Mouse (Mus musculus): Measurements from ENCODE around the gene Nxpe5. TPM values are rescaled to one million over a fixed set of nuclear protein-coding genes. Genes with fewer than 3 reads are reported as not detected.

Gene Nxpe5
- polyA plus RNA-seq, 1 experiment, result 0.33 TPM

- no peak for TF ChIP-seq CTCF (conservative IDR thresholded peaks at IDR 0.05; ENCODE audit: insufficient read depth, insufficient read length, low read depth, low read length)
- TF ChIP-seq POLR2A (IDR thresholded peaks at IDR 0.05; ENCODE audit: low read depth, low read length), result no peak
- WGBS, result 94% methylated on average over 3 of the region's 3 CpGs
- H3K27me3 ChIP-seq (replicated peaks; ENCODE audit: control insufficient read depth, insufficient read depth, low read length), result no peaks in the 10 kb centered on the region
- no peak overlapping the region for H3K4me3 ChIP-seq (ENCODE audit: insufficient read depth, low read depth, low read length)
- no peaks in the 10 kb centered on the region; the same call in 1 of the 2 replicates for H3K4me1 ChIP-seq (ENCODE audit: control insufficient read depth, insufficient read depth, low read length)
- no peaks in the 10 kb centered on the region for H3K36me3 ChIP-seq (ENCODE audit: control insufficient read depth, insufficient read depth, low read length)
- DNase-seq, result no peak
- no peak overlapping the region for H3K27ac ChIP-seq (ENCODE audit: insufficient read depth, low read depth, low read length)
Observed at GRCm38 (mm10) chr5:138253061-138253460, 27.4 kb downstream of the Nxpe5 start.

DNA sequence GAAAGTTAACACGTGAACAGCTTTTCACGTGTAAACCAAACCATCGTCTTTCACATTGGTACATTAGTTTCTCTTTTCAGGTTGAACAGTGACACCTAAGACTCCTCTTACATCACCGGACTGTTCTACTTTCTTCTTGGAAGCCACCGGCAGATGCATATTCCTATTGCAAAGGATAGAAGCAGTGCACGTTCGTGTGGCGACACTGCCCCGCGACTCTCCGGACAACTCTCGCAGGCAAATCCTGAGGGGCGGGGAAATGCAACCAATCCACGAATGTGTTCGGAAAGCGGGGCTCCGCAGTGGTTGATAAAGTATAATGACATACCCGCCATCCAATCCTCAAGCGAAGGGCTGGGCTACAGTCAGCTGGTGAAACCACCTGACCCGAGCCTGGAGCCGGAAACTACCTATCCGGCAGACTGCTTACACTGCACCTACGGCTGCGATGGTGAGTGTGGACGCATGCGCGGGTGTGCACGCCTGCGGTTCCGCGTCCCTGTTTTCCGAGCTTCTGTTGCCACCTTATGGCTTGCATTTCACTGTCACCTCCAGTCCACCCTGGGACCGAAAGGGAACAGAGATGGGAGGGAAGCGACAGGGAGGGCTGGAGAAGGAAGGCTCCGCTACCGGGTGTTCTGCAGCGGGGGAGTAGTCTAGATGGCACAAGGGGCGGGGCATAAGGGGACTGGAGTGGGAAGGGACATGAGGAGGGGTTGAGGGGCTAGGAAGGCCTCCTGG, 29.8 kb downstream of the Nxpe5 start, which contains the start of gene Lamtor4:
TSS of gene Lamtor4 (plus strand) at position 130 of the 741 bp plus-strand sequence.
- WGBS, result under 1% methylated on average over 38 of the region's 38 CpGs
- no peaks in the 10 kb centered on the region for H3K36me3 ChIP-seq (ENCODE audit: control insufficient read depth, insufficient read depth, low read length)
- H3K27ac ChIP-seq (ENCODE audit: insufficient read depth, low read depth, low read length), result peak within 1 kb of the TSS; percentile 71

GRCm38 (mm10) chr5:138256094-138256467, 30.4 kb downstream of the Nxpe5 start:
- Histone ChIP-seq H3K4me3 (ENCODE audit: insufficient read depth, low read depth, low read length) (peak overlapping the region; percentile 79), H3K27me3 (replicated peaks; ENCODE audit: control insufficient read depth, insufficient read depth, low read length) (no peaks in the 10 kb centered on the region), H3K27ac (ENCODE audit: insufficient read depth, low read depth, low read length) (peak overlapping the region; percentile 71), H3K4me1 (ENCODE audit: control insufficient read depth, insufficient read depth, low read length) (no peaks in the 10 kb centered on the region; the same call in 1 of the 2 replicates), H3K36me3 (ENCODE audit: control insufficient read depth, insufficient read depth, low read length) (no peaks in the 10 kb centered on the region)
- WGBS, result 8% methylated on average over 7 of the region's 7 CpGs
- TF ChIP-seq POLR2A (IDR thresholded peaks at IDR 0.05; ENCODE audit: low read depth, low read length), result no peak
- no peak for TF ChIP-seq CTCF (conservative IDR thresholded peaks at IDR 0.05; ENCODE audit: insufficient read depth, insufficient read length, low read depth, low read length)
- DNase-seq, result no peak

More for the DNA sequence above, 29.8 kb downstream of the Nxpe5 start, which contains the start of gene Lamtor4:
- Histone ChIP-seq H3K4me1 (ENCODE audit: control insufficient read depth, insufficient read depth, low read length) (no peaks in the 10 kb centered on the region; the same call in 1 of the 2 replicates), H3K27me3 (replicated peaks; ENCODE audit: control insufficient read depth, insufficient read depth, low read length) (no peaks in the 10 kb centered on the region), H3K4me3 (ENCODE audit: insufficient read depth, low read depth, low read length) (peak within 1 kb of the TSS; percentile 79)
- DNase-seq, result peak; percentile 99
- TF ChIP-seq POLR2A (IDR thresholded peaks at IDR 0.05; ENCODE audit: low read depth, low read length) (peak; percentile 74), CTCF (conservative IDR thresholded peaks at IDR 0.05; ENCODE audit: insufficient read depth, insufficient read length, low read depth, low read length) (peak; percentile 48)

DNA sequence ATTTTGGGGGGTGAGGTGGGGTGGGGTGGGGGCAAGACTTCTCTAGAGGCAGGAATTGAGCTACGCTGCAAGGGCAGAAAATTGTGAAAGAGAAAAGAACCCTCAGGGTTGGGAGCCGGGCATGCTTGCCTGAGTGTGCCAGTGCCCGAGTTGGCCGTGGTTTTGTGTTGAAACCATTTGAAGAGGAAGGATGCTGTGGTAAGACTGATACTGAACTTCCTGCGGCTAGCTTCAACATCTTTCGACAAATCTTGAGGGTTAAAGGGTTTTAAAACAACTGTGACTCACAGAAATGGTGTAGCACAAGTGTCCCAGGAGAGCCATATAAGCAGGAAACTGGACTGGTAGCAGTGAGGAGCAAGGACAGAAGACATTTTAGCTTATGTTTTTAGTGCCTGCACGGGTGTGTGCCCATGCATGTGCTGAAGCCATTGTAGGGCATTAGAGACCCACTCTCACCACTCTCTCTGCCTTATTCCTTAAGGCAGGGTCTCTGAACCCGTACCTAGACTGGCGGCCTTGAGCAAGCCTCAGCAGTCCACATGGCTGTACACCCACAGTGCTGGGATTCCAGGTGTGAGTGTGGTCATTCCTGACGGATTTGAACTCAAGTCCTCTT, 31.4 kb downstream of the Nxpe5 start:
- Histone ChIP-seq H3K4me1 (ENCODE audit: control insufficient read depth, insufficient read depth, low read length) (no peaks in the 10 kb centered on the region; the same call in 1 of the 2 replicates), H3K27me3 (replicated peaks; ENCODE audit: control insufficient read depth, insufficient read depth, low read length) (no peaks in the 10 kb centered on the region), H3K27ac (ENCODE audit: insufficient read depth, low read depth, low read length) (no peak overlapping the region), H3K4me3 (ENCODE audit: insufficient read depth, low read depth, low read length) (no peak overlapping the region), H3K36me3 (ENCODE audit: control insufficient read depth, insufficient read depth, low read length) (no peaks in the 10 kb centered on the region)
- TF ChIP-seq POLR2A (IDR thresholded peaks at IDR 0.05; ENCODE audit: low read depth, low read length) (no peak), CTCF (conservative IDR thresholded peaks at IDR 0.05; ENCODE audit: insufficient read depth, insufficient read length, low read depth, low read length) (no peak)
- WGBS, result 86% methylated on average over 10 of the region's 10 CpGs
- DNase-seq, result no peak

DNA sequence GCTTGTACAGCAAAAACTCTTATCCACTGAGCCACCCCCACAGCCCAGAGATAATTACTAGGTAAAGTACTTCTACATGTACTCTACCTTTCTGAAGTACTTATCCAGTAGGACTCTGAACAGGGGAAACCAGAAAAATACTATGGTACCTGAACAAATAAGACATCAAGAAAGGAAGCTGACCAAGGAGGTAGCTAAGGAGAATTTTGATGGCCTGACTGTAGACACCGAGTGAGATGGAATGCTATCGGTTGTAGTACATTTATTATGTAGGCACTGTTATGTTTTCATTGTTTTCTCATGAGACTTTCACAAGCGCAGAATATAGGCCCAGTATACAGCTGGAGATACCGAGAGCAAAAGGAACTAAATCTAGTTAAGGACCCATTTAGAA, 31.9 kb downstream of the Nxpe5 start:
- Histone ChIP-seq H3K4me1 (ENCODE audit: control insufficient read depth, insufficient read depth, low read length) (no peaks in the 10 kb centered on the region; the same call in 1 of the 2 replicates), H3K36me3 (ENCODE audit: control insufficient read depth, insufficient read depth, low read length) (no peaks in the 10 kb centered on the region), H3K27ac (ENCODE audit: insufficient read depth, low read depth, low read length) (no peak overlapping the region), H3K4me3 (ENCODE audit: insufficient read depth, low read depth, low read length) (no peak overlapping the region), H3K27me3 (replicated peaks; ENCODE audit: control insufficient read depth, insufficient read depth, low read length) (no peaks in the 10 kb centered on the region)
- no peak for DNase-seq
- WGBS, result 94% methylated on average over 4 of the region's 4 CpGs
- no peak for TF ChIP-seq CTCF (conservative IDR thresholded peaks at IDR 0.05; ENCODE audit: insufficient read depth, insufficient read length, low read depth, low read length)
- no peak for TF ChIP-seq POLR2A (IDR thresholded peaks at IDR 0.05; ENCODE audit: low read depth, low read length)

GRCm38 (mm10) chr5:138258078-138258477, 32.4 kb downstream of the Nxpe5 start:
- peaks cover 3% of the 10 kb centered on the region; the same call in 1 of the 2 replicates for H3K4me1 ChIP-seq (ENCODE audit: control insufficient read depth, insufficient read depth, low read length)
- no peak overlapping the region for H3K27ac ChIP-seq (ENCODE audit: insufficient read depth, low read depth, low read length)
- no peak for DNase-seq
- WGBS, result 84% methylated on average over 3 of the region's 3 CpGs
- H3K27me3 ChIP-seq (replicated peaks; ENCODE audit: control insufficient read depth, insufficient read depth, low read length), result no peaks in the 10 kb centered on the region
- no peak overlapping the region for H3K4me3 ChIP-seq (ENCODE audit: insufficient read depth, low read depth, low read length)
- TF ChIP-seq POLR2A (IDR thresholded peaks at IDR 0.05; ENCODE audit: low read depth, low read length) (no peak), CTCF (conservative IDR thresholded peaks at IDR 0.05; ENCODE audit: insufficient read depth, insufficient read length, low read depth, low read length) (no peak)
- no peaks in the 10 kb centered on the region for H3K36me3 ChIP-seq (ENCODE audit: control insufficient read depth, insufficient read depth, low read length)

DNA sequence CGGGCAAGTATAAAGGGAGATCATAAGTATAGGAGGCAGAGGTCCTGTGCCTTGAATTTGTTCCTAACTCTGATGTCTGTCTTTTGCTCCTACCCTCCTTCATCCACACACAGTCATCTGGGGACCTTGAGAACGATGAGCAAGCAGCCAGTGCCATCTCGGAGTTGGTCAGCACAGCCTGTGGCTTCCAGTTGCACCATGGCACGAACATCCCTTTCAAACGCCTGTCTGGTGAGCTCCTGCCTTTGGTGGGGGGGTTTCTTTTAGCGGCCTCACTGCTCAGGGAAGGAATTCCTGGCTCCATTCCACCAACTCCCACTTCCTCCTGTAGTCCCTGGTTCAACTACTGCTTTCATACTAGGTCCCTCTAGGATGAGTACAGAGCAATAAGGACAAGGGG, 32.8 kb downstream of the Nxpe5 start:
- Histone ChIP-seq H3K27me3 (replicated peaks; ENCODE audit: control insufficient read depth, insufficient read depth, low read length) (no peaks in the 10 kb centered on the region), H3K4me3 (ENCODE audit: insufficient read depth, low read depth, low read length) (no peak overlapping the region), H3K4me1 (ENCODE audit: control insufficient read depth, insufficient read depth, low read length) (peaks cover 4% of the 10 kb centered on the region; the same call in 1 of the 2 replicates), H3K36me3 (ENCODE audit: control insufficient read depth, insufficient read depth, low read length) (no peaks in the 10 kb centered on the region), H3K27ac (ENCODE audit: insufficient read depth, low read depth, low read length) (no peak overlapping the region)
- no peak for DNase-seq
- TF ChIP-seq CTCF (conservative IDR thresholded peaks at IDR 0.05; ENCODE audit: insufficient read depth, insufficient read length, low read depth, low read length) (no peak), POLR2A (IDR thresholded peaks at IDR 0.05; ENCODE audit: low read depth, low read length) (no peak)
- WGBS, result 67% methylated on average over 6 of the region's 6 CpGs

All from kidney, adult 2 months (tissue).